Mouse (Mus musculus) kidney, adult 2 months (tissue): ENCODE measurements around the gene Cep55. TPM values are rescaled to one million over a fixed set of nuclear protein-coding genes. Genes with fewer than 3 reads are reported as not detected.

Experiments used
- DNase-seq: peaks from one replicate; pipeline ENCODE4 v3.0.0; 2021
- H3K27ac ChIP-seq: fragments of 200-500 bp; 2 replicates; pipeline ENCODE4 v1.5.1; 2012; ENCODE audit warnings: low read depth, low read length, control low read depth, inconsistent platforms; ENCODE audit not compliant: insufficient read depth
- H3K27me3 ChIP-seq: fragments of 200-500 bp; replicated peaks from 2 replicates; pipeline ENCODE4 v1.6.1; 2012; ENCODE audit warnings: mild to moderate bottlenecking, moderate library complexity, low read length, inconsistent platforms; ENCODE audit not compliant: control insufficient read depth, insufficient read depth
- H3K36me3 ChIP-seq: fragments of 200-500 bp; 2 replicates; pipeline ENCODE4 v1.6.1; 2012; ENCODE audit warnings: mild to moderate bottlenecking, moderate library complexity, low read length, inconsistent platforms; ENCODE audit not compliant: control insufficient read depth, insufficient read depth
- H3K4me1 ChIP-seq: fragments of 200-500 bp; 2 replicates; pipeline ENCODE4 v1.6.1; 2011; ENCODE audit warnings: low read length; ENCODE audit not compliant: control insufficient read depth, insufficient read depth
- H3K4me3 ChIP-seq: fragments of 200-500 bp; 2 replicates; pipeline ENCODE4 v1.5.1; 2011; ENCODE audit warnings: mild to moderate bottlenecking, low read depth, low read length, control low read depth; ENCODE audit not compliant: insufficient read depth
- CTCF ChIP-seq: fragments of 200-500 bp; conservative IDR thresholded peaks from 2 replicates; pipeline ENCODE4 v1.5.1; 2011; ENCODE audit warnings: low read depth, mild to moderate bottlenecking, control low read depth, low read length, moderate library complexity, mixed read lengths; ENCODE audit not compliant: insufficient read depth, insufficient read length
- POLR2A ChIP-seq: fragments of 200-500 bp; IDR thresholded peaks from one replicate; pipeline ENCODE4 v1.6.1; 2011; ENCODE audit warnings: low read depth, low read length, control low read depth
- WGBS: fragments of 180-500 bp; shearing (Covaris S2); methylation state at CpG from one replicate; pipeline ENCODE4 v1.1.7; 2018; 5-methylcytosine and 5-hydroxymethylcytosine counted together
- polyA plus RNA-seq: library from polyadenylated mRNA; depleted of rRNA; stranded (reverse); fragments of >200 nt; gene quantifications from 2 replicates; pipeline ENCODE4 v1.2.3, GENCODE M21; 2012

The Cep55 gene
- polyA plus RNA-seq, 1 experiment, result 0.14 TPM

DNA sequence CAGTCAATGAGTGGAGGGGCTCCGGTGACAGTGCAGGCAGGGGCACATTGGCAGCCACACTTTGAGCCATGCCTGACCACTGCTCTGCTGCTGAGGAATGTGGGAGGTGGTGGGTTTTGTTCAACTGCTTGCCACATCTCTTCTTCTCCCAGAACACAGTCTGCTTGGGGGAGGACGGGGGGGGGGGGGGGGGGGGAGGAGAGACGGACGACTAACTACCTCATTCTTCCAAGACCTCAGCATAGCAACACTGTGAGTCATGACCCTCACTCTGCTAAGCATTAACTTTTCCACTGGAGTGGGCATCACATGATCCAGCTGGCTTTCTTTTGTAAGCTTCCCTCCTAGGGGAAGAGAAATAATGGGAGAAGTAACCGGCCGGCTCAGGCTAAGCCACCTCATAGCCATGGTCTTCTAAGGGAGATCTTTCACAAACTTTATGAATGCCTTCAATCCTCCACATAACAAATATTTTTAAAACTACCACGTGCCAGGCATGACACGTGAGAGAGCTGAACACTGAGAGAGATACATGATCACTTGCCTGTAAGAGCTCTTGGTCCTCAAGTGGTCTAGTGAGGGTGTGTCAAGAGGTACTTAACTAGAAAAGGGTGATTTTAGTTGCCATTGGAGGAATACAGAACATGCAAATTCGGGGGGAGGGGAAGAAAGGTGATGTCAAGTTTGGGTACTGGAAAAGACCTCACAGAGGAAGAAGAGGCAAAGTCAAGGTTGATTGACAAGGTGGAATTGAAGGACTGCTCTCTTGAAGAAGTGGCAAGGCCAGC lies 29.4 kb upstream of the Cep55 start:
- TF ChIP-seq POLR2A (no peak), CTCF (no peak)
- Histone ChIP-seq H3K36me3 (no peaks in the 10 kb centered on the region), H3K4me1 (peaks cover 59% of the 10 kb centered on the region), H3K4me3 (no peak overlapping the region), H3K27me3 (no peaks in the 10 kb centered on the region), H3K27ac (peak overlapping the region; percentile 96)
- peak; percentile 93 for DNase-seq
- WGBS, result 26% methylated on average over 6 of the region's 9 CpGs

GRCm38 (mm10) chr19:38026211-38026624 lies 28.6 kb upstream of the Cep55 start:
- peaks cover 63% of the 10 kb centered on the region for H3K4me1 ChIP-seq
- DNase-seq, result peak; percentile 73

DNA sequence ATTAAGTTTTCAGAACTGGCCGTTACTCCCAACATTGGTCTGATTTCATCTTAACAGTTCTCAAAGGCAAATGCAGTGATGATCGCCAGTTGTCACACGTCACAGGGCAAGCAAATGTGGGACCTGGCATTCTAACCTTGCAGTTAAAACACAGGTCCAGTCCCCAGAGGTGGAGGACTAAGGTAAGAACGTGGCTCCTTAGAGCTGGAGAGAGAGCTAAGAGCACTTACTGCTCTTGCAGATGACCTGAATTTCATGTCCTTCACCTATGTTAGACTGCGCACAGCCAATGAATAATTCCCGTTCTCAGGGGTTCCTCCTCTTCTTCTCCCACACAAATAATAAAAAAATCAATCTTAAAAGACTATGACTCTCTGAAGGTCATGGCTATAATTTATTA lies 27.4 kb upstream of the Cep55 start:
- TF ChIP-seq CTCF, result no peak
- no peak for TF ChIP-seq POLR2A
- WGBS, result 59% methylated on average over 6 of the region's 6 CpGs
- H3K4me1 ChIP-seq, result peaks cover 63% of the 10 kb centered on the region
- H3K36me3 ChIP-seq, result no peaks in the 10 kb centered on the region
- no peak overlapping the region for H3K4me3 ChIP-seq
- peak overlapping the region; percentile 83 for H3K27ac ChIP-seq
- no peaks in the 10 kb centered on the region for H3K27me3 ChIP-seq
- no peak for DNase-seq

More at GRCm38 (mm10) chr19:38026211-38026624, 28.6 kb upstream of the Cep55 start:
- Histone ChIP-seq H3K27ac (peak overlapping the region; percentile 96), H3K36me3 (no peaks in the 10 kb centered on the region), H3K27me3 (no peaks in the 10 kb centered on the region), H3K4me3 (no peak overlapping the region)
- WGBS, result 17% methylated on average over 8 of the region's 8 CpGs
- TF ChIP-seq POLR2A (no peak), CTCF (no peak)

GRCm38 (mm10) chr19:38027881-38028521 lies 26.8 kb upstream of the Cep55 start:
- peak overlapping the region; percentile 83 for H3K27ac ChIP-seq
- DNase-seq, result peak; percentile 88

DNA sequence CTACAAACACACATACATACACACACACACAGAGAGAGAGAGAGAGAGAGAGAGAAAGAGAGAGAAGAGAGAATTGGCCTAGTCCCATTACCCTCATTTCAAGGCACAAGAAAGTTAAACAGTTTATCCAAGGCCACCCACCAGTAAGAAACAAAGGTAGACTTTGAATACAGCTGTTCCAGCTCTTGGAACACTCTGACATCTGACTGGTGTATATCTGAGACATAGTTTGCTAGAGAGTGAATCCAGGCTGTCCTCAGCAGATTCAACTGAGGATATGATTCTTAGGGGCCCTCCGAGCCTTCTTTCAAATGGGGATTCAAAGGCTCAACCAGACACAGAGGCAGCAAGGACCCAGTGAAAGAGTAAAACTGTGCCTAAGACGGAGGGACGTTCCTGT lies 25.5 kb upstream of the Cep55 start:
- peaks cover 62% of the 10 kb centered on the region for H3K4me1 ChIP-seq
- H3K36me3 ChIP-seq, result no peaks in the 10 kb centered on the region
- H3K4me3 ChIP-seq, result no peak overlapping the region
- peak overlapping the region; percentile 86 for H3K27ac ChIP-seq
- TF ChIP-seq CTCF, result no peak
- no peak for TF ChIP-seq POLR2A
- no peaks in the 10 kb centered on the region for H3K27me3 ChIP-seq
- DNase-seq, result no peak
- 57% methylated on average over 3 of the region's 3 CpGs for WGBS

More at GRCm38 (mm10) chr19:38027881-38028521, 26.8 kb upstream of the Cep55 start:
- TF ChIP-seq POLR2A (no peak), CTCF (no peak)
- H3K4me1 ChIP-seq, result peaks cover 63% of the 10 kb centered on the region
- H3K36me3 ChIP-seq, result no peaks in the 10 kb centered on the region
- no peak overlapping the region for H3K4me3 ChIP-seq
- H3K27me3 ChIP-seq, result no peaks in the 10 kb centered on the region
- whole genome bisulfite sequencing, result 29% methylated on average over 10 of the region's 10 CpGs

DNA sequence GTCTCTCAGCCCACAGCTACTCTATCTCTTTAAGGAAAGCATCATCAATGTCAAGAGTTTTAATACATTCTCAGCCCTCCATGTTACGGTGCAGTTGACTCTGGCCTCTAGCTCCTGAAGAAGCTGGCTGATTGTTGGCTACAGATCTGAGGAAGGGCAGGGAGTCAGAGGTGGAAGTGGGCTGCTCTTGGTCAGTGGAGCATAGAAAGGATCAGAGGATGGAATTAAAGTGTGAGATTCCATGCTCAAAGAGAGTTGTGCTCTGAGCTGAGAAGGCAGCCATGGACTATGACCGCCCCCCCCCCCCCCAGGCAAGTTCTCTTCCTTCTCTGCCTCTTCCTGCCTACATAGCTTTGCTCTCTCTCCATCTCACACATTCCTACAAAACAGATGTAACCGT lies 24.9 kb upstream of the Cep55 start:
- H3K27me3 ChIP-seq, result no peaks in the 10 kb centered on the region
- no peak for TF ChIP-seq CTCF
- TF ChIP-seq POLR2A, result no peak
- H3K27ac ChIP-seq, result peak overlapping the region; percentile 86
- peak; percentile 71 for DNase-seq
- H3K4me1 ChIP-seq, result peaks cover 57% of the 10 kb centered on the region
- WGBS, result 8% methylated on average over 3 of the region's 3 CpGs
- H3K36me3 ChIP-seq, result no peaks in the 10 kb centered on the region
- peak overlapping the region; percentile 13; the same call in 1 of the 2 replicates for H3K4me3 ChIP-seq

DNA sequence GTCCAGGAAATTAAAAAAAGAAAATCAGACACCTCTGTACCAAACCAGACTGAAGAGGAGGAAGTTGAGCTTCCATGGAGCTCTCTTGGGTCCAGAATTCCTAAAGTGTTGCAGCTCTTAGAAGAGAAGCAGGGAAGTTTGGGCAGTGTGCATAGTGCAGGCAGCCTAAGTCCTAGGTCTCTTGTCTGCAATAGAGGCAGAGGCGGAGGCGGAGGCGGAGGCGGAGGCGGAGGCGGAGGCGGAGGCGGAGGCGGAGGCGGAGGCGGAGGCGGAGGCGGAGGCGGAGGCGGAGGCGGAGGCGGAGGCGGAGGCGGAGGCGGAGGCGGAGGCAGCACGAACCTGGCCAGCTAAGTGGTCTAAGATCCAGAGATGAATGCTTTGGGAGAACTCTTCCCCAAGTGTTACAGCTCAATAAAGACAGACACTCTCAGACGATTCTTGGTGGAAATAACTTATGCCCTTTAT lies 24.1 kb upstream of the Cep55 start:
- TF ChIP-seq CTCF (no peak), POLR2A (no peak)
- Histone ChIP-seq H3K36me3 (no peaks in the 10 kb centered on the region), H3K27ac (peak overlapping the region; percentile 86), H3K4me3 (no peak overlapping the region), H3K4me1 (peaks cover 50% of the 10 kb centered on the region), H3K27me3 (no peaks in the 10 kb centered on the region)
- WGBS, result 6% methylated on average over 19 of the region's 23 CpGs
- peak; percentile 85 for DNase-seq
